Mouse (Mus musculus) skeletal muscle tissue, adult 2 months (tissue): ENCODE data around the gene Suv39h2.
A peak's percentile ranks its signal among the peaks of the same experiment; 100 is the strongest.

Source experiments
- DNase-seq: peaks from one replicate; pipeline ENCODE4 v3.0.0-alpha.2; 2012; ENCODE audit warnings: low read depth, low spot score

The Suv39h2 gene

DNA sequence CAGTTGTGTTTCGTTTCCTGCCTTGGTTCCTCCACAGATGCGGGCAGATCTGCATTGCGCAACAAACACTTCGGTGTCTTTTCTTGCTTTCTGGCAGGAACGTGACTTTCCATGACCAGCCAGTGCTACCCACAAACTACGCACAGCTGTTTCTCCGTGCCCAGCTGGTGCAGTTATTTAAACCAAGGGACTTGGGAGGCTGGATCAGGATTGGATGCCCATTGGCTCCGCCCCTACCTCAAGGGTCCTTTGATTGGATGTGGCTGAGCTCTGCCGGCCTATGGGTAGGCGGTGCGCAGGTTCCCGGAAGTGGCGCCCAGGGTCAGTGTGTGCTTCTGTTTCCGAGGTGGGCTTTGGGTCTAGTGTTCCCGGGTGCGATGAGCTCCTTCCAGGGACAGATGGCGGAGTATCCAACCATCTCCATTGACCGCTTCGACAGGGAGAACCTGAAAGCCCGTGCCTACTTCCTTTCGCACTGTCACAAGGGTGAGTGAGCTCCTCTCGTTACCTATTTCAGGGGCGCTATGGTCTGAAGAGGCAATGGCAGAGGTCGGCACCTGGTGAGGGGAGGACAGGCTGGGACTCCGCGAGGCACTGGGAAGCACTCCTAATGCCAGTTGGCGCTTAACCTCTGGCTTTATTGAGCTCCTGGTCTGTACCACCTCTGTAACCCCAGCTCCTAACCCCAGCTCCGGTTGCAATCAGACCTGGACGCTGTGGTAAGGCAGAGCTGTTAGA is 50.8 kb downstream of the Suv39h2 start, which contains the start of gene Dclre1c:
Gene Dclre1c (plus strand): TSS at position 291 of the 738 bp plus-strand sequence.
- DNase-seq, result peak; percentile 90

DNA sequence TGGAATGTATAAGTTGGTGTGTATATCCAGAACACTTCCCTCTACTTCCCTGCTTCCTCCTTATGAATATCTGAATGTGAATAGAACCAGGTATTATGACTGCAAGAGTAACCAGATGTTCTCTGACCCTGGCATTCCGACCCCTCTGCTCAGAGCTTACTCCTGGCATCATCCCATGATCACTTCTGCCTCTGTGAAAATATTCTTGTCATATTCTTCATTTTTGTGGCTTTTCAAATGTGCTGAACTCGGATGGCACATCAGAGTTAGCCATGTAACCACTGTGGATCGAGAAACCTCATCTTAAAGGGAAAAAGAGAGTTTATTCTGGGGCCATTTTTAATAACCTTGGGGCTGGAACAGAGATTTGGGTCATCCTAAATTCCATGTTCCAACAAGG is 52.3 kb downstream of the Suv39h2 start, which contains the start of gene Meig1:
Gene Meig1 (minus strand): TSS at position 101 of the 400 bp plus-strand sequence.
- no peak for DNase-seq

DNA sequence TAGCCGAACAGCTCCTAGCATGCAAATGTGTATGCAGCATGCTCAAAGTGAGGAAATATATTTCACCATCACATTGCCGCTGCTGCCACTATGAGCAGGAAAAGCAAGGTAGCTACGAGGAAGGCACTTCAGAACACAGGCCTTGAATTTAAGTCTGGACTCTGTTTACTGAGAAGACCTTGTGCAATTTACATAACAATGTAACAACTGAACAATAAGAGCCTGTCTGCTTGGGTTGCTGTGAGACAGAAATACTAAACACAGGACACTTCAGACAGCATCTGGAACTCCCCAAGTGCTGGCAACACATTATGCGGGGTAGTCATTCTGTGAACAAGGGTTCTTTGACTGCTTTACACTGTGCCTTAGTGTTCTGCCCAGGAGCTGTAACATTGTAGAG is 54.7 kb downstream of the Suv39h2 start:
- no peak for DNase-seq

DNA sequence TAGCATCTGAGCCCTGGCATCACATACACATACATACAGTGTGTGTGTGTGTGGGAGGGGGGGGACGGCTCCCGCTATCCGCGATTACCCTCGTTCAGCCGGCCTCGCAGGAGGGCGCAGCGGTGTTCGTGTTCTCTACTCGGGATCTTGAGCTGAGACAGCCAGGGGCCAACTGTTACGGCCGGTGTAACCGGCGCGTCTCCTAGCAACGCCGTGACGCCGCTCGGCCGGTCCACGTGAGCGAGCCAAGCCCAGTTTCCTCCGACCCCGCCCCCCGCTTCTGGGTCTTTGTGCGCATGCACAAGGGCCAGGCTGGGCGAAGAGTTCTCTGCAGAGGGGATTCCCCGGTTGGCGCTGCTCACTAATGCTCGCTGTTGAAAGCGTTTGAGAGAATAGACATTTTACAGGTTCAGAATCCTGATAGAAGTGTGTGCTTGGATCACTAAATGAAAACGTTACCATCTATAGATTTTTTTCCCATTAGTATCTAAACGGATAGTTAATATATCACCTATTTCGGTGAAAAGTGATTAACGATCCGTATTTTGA is 55.9 kb downstream of the Suv39h2 start:
- DNase-seq, result peak; percentile 94

DNA sequence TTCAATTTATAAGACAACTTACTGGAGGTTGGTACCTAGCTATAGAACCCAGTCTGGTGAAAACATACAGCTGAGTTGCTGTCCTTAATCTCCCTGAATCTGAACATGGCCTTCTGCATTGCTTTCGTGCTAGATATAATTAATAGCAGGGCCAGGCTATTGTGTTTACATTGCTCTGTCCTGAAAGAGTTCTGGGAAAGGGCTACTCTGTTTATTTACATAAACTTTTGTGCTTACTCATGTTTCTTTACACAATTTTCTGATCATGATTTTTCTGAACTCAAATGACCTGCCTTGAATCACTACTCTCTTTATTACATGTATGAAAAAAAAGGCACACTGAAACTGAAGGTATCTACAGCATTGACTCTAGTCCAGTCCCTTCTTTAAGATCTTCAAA is 59.2 kb downstream of the Suv39h2 start:
- DNase-seq, result no peak

DNA sequence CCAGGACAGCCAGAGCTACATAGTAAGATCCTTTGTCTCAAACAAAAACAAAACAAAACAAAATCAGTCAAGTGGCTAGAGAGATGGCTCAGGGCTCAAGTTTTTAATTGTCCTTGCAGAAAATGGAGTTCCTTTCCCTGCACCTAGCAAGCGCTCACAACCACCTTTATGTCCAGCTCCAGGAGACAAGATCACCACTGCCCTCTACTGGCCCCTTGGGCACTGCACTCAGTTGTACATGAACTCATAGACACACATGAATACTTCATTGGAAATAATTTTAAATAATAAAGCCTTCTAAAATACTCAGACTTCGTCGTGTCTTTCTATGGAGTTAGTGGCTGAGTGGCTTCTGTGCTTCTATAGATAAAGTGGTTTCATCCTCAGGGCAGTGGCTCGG is 60.6 kb downstream of the Suv39h2 start:
- no peak for DNase-seq

DNA sequence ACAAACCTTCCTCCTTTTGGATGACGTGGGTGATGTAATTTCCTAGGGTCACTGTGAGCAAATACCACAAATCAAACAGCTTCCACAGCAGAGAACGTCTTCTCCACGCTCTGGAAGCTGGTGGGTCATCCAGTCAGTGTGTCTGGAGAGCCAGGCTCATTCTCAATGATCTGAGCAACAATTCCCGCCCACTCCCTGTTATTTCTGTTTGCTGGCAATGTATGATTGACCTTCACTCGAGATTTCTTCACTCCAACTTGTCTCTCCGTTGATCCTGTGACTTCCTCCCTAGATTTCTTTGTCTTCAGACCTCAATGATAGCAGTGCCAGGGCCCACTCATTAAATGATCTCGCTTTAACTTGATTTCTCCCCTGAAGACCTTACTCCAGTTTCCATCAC is 67.1 kb downstream of the Suv39h2 start:
- no peak for DNase-seq

DNA sequence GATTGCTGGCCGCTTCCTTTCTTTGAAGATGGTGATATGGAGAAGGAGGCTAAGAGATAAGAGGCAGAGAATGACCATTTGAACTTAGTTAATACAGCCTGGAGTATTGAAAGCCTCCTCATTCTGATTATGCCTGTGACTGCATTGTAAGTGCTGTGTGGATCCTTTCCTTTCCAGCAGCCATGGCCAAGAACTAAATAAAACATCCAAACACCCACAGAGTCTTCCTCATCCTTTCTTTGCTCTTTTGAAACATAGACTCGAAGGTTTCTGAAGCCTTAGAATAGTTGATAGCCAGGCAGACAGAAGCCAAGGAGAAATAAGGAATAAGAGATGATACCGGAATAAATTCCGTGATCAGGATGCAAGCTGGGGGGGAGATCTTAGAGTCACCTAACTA is 68.8 kb downstream of the Suv39h2 start:
- no peak for DNase-seq
